Mouse (Mus musculus): ENCODE measurements around the gene Trmt112. TPM values are rescaled to one million over a fixed set of nuclear protein-coding genes. Genes with fewer than 3 reads are reported as not detected.
"Not testable (repeated sequence)": the region's sequence is repeated elsewhere in the genome, so short reads cannot be mapped to it uniquely, and the experiment has no call there.

The Trmt112 gene
- polyA plus RNA-seq, 1 experiment, result 183 TPM

GRCm38 (mm10) chr19:6872701-6873100 is 36.8 kb upstream of the Trmt112 start:
- Histone ChIP-seq H3K27ac (ENCODE audit: control insufficient read depth, insufficient read depth, low read length) (no peak overlapping the region), H3K27me3 (ENCODE audit: control insufficient read depth, insufficient read depth, low read length) (no peaks in the 10 kb centered on the region), H3K4me3 (ENCODE audit: control insufficient read depth, insufficient read depth, low read length) (no peak overlapping the region), H3K36me3 (ENCODE audit: control insufficient read depth, insufficient read depth, low read length) (no peaks in the 10 kb centered on the region), H3K4me1 (replicated peaks; ENCODE audit: control insufficient read depth, insufficient read depth, low read length) (peaks cover 19% of the 10 kb centered on the region)
- no peak for TF ChIP-seq POLR2A (IDR thresholded peaks at IDR 0.05; ENCODE audit: control insufficient read depth, extremely low read depth, insufficient read depth, low read length, poor library complexity)
- TF ChIP-seq CTCF (IDR thresholded peaks at IDR 0.05; ENCODE audit: borderline replicate concordance, control insufficient read depth, extremely low read depth, insufficient read depth, low read length, poor library complexity), result no peak
- no peak for DNase-seq
- whole genome bisulfite sequencing, result 65% methylated on average over 3 of the region's 3 CpGs

- Histone ChIP-seq H3K36me3 (ENCODE audit: control insufficient read depth, insufficient read depth, low read length) (no peaks in the 10 kb centered on the region), H3K4me3 (ENCODE audit: control insufficient read depth, insufficient read depth, low read length) (no peak overlapping the region), H3K27me3 (ENCODE audit: control insufficient read depth, insufficient read depth, low read length) (no peaks in the 10 kb centered on the region), H3K27ac (ENCODE audit: control insufficient read depth, insufficient read depth, low read length) (no peak overlapping the region), H3K4me1 (replicated peaks; ENCODE audit: control insufficient read depth, insufficient read depth, low read length) (peaks cover 17% of the 10 kb centered on the region)
- WGBS, result 88% methylated on average over 1 of the region's 1 CpGs
- no peak for TF ChIP-seq POLR2A (IDR thresholded peaks at IDR 0.05; ENCODE audit: control insufficient read depth, extremely low read depth, insufficient read depth, low read length, poor library complexity)
- no peak for TF ChIP-seq CTCF (IDR thresholded peaks at IDR 0.05; ENCODE audit: borderline replicate concordance, control insufficient read depth, extremely low read depth, insufficient read depth, low read length, poor library complexity)
- DNase-seq, result no peak
Measured at GRCm38 (mm10) chr19:6874257-6874656, 35.2 kb upstream of the Trmt112 start.

GRCm38 (mm10) chr19:6875834-6876233 is 33.7 kb upstream of the Trmt112 start:
- Histone ChIP-seq H3K4me3 (ENCODE audit: control insufficient read depth, insufficient read depth, low read length) (no peak overlapping the region), H3K36me3 (ENCODE audit: control insufficient read depth, insufficient read depth, low read length) (no peaks in the 10 kb centered on the region), H3K27ac (ENCODE audit: control insufficient read depth, insufficient read depth, low read length) (no peak overlapping the region), H3K27me3 (ENCODE audit: control insufficient read depth, insufficient read depth, low read length) (no peaks in the 10 kb centered on the region), H3K4me1 (replicated peaks; ENCODE audit: control insufficient read depth, insufficient read depth, low read length) (peaks cover 17% of the 10 kb centered on the region)
- WGBS, result 89% methylated on average over 6 of the region's 6 CpGs
- no peak for DNase-seq
- no peak for TF ChIP-seq POLR2A (IDR thresholded peaks at IDR 0.05; ENCODE audit: control insufficient read depth, extremely low read depth, insufficient read depth, low read length, poor library complexity)

- no peaks in the 10 kb centered on the region for H3K36me3 ChIP-seq (ENCODE audit: control insufficient read depth, insufficient read depth, low read length)
- no peak for DNase-seq
Measured at GRCm38 (mm10) chr19:6876799-6877198, 32.7 kb upstream of the Trmt112 start.

GRCm38 (mm10) chr19:6877965-6878364 is 31.5 kb upstream of the Trmt112 start:
- 93% methylated on average over 4 of the region's 4 CpGs for WGBS
- H3K27me3 ChIP-seq (ENCODE audit: control insufficient read depth, insufficient read depth, low read length), result no peaks in the 10 kb centered on the region
- no peak overlapping the region for H3K4me3 ChIP-seq (ENCODE audit: control insufficient read depth, insufficient read depth, low read length)
- TF ChIP-seq CTCF (IDR thresholded peaks at IDR 0.05; ENCODE audit: borderline replicate concordance, control insufficient read depth, extremely low read depth, insufficient read depth, low read length, poor library complexity) (no peak), POLR2A (IDR thresholded peaks at IDR 0.05; ENCODE audit: control insufficient read depth, extremely low read depth, insufficient read depth, low read length, poor library complexity) (no peak)
- no peaks in the 10 kb centered on the region for H3K36me3 ChIP-seq (ENCODE audit: control insufficient read depth, insufficient read depth, low read length)
- no peak for DNase-seq
- no peaks in the 10 kb centered on the region for H3K4me1 ChIP-seq (replicated peaks; ENCODE audit: control insufficient read depth, insufficient read depth, low read length)
- H3K27ac ChIP-seq (ENCODE audit: control insufficient read depth, insufficient read depth, low read length), result no peak overlapping the region

More at GRCm38 (mm10) chr19:6876799-6877198, 32.7 kb upstream of the Trmt112 start:
- TF ChIP-seq POLR2A (IDR thresholded peaks at IDR 0.05; ENCODE audit: control insufficient read depth, extremely low read depth, insufficient read depth, low read length, poor library complexity) (no peak), CTCF (IDR thresholded peaks at IDR 0.05; ENCODE audit: borderline replicate concordance, control insufficient read depth, extremely low read depth, insufficient read depth, low read length, poor library complexity) (no peak)
- peaks cover 9% of the 10 kb centered on the region for H3K4me1 ChIP-seq (replicated peaks; ENCODE audit: control insufficient read depth, insufficient read depth, low read length)
- H3K27me3 ChIP-seq (ENCODE audit: control insufficient read depth, insufficient read depth, low read length), result no peaks in the 10 kb centered on the region
- H3K27ac ChIP-seq (ENCODE audit: control insufficient read depth, insufficient read depth, low read length), result no peak overlapping the region
- no peak overlapping the region for H3K4me3 ChIP-seq (ENCODE audit: control insufficient read depth, insufficient read depth, low read length)

- no peaks in the 10 kb centered on the region for H3K27me3 ChIP-seq (ENCODE audit: control insufficient read depth, insufficient read depth, low read length)
- peaks cover 4% of the 10 kb centered on the region; the same call in 1 of the 2 replicates for H3K4me1 ChIP-seq (replicated peaks; ENCODE audit: control insufficient read depth, insufficient read depth, low read length)
- H3K4me3 ChIP-seq (ENCODE audit: control insufficient read depth, insufficient read depth, low read length), result no peak overlapping the region
- no peak for TF ChIP-seq CTCF (IDR thresholded peaks at IDR 0.05; ENCODE audit: borderline replicate concordance, control insufficient read depth, extremely low read depth, insufficient read depth, low read length, poor library complexity)
- TF ChIP-seq POLR2A (IDR thresholded peaks at IDR 0.05; ENCODE audit: control insufficient read depth, extremely low read depth, insufficient read depth, low read length, poor library complexity), result no peak
- no peak for DNase-seq
- H3K27ac ChIP-seq (ENCODE audit: control insufficient read depth, insufficient read depth, low read length), result no peak overlapping the region
- no peaks in the 10 kb centered on the region for H3K36me3 ChIP-seq (ENCODE audit: control insufficient read depth, insufficient read depth, low read length)
- WGBS, result 88% methylated on average over 4 of the region's 4 CpGs
Measured at GRCm38 (mm10) chr19:6892512-6892911, 17.0 kb upstream of the Trmt112 start.

- DNase-seq, result no peak
- Histone ChIP-seq H3K4me1 (replicated peaks; ENCODE audit: control insufficient read depth, insufficient read depth, low read length) (peaks cover 4% of the 10 kb centered on the region; the same call in 1 of the 2 replicates), H3K4me3 (ENCODE audit: control insufficient read depth, insufficient read depth, low read length) (no peak overlapping the region), H3K27ac (ENCODE audit: control insufficient read depth, insufficient read depth, low read length) (no peak overlapping the region), H3K27me3 (ENCODE audit: control insufficient read depth, insufficient read depth, low read length) (no peaks in the 10 kb centered on the region), H3K36me3 (ENCODE audit: control insufficient read depth, insufficient read depth, low read length) (no peaks in the 10 kb centered on the region)
- TF ChIP-seq CTCF (IDR thresholded peaks at IDR 0.05; ENCODE audit: borderline replicate concordance, control insufficient read depth, extremely low read depth, insufficient read depth, low read length, poor library complexity) (no peak), POLR2A (IDR thresholded peaks at IDR 0.05; ENCODE audit: control insufficient read depth, extremely low read depth, insufficient read depth, low read length, poor library complexity) (no peak)
- WGBS, result 96% methylated on average over 14 of the region's 14 CpGs
Measured at GRCm38 (mm10) chr19:6893731-6894451, 15.6 kb upstream of the Trmt112 start.

GRCm38 (mm10) chr19:6895608-6896305 is 13.7 kb upstream of the Trmt112 start:
- DNase-seq; H3K36me3 ChIP-seq (ENCODE audit: control insufficient read depth, insufficient read depth, low read length); H3K4me3 ChIP-seq (ENCODE audit: control insufficient read depth, insufficient read depth, low read length); H3K27ac ChIP-seq (ENCODE audit: control insufficient read depth, insufficient read depth, low read length); H3K4me1 ChIP-seq (replicated peaks; ENCODE audit: control insufficient read depth, insufficient read depth, low read length); H3K27me3 ChIP-seq (ENCODE audit: control insufficient read depth, insufficient read depth, low read length): not testable (repeated sequence)
- 49% methylated on average over 18 of the region's 18 CpGs for WGBS

Measured in thymus, adult 2 months (tissue).